Mouse (Mus musculus): ENCODE data around the gene Echdc3. TPM values are rescaled to one million over a fixed set of nuclear protein-coding genes. Genes with fewer than 3 reads are reported as not detected.

Gene Echdc3
- 1.0 TPM for polyA plus RNA-seq (2014; fragmentation: Illumina TruSeq; extraction: RNeasy Lipid Tissue Mini Kit (QIAGEN cat#74804); ENCODE audit: low read depth, low replicate concordance)

GRCm38 (mm10) chr2:6212724-6213511 lies at the start of gene Echdc3:
Gene Echdc3 (minus strand): TSS chr2:6213033.

Other genes with a start within 250 kb of the Echdc3 start
- gene Proser2, start 82.8 kb downstream of the Echdc3 start, polyA plus RNA-seq (2014; fragmentation: Illumina TruSeq; extraction: RNeasy Lipid Tissue Mini Kit (QIAGEN cat#74804); ENCODE audit: low read depth, low replicate concordance), result 0.74 TPM
- gene Usp6nl, start 109.6 kb upstream of the Echdc3 start, polyA plus RNA-seq (2014; fragmentation: Illumina TruSeq; extraction: RNeasy Lipid Tissue Mini Kit (QIAGEN cat#74804); ENCODE audit: low read depth, low replicate concordance), result 17.8 TPM